8 mouse cellular contexts compared by ENCODE assay signal in the genomic region with DNA sequence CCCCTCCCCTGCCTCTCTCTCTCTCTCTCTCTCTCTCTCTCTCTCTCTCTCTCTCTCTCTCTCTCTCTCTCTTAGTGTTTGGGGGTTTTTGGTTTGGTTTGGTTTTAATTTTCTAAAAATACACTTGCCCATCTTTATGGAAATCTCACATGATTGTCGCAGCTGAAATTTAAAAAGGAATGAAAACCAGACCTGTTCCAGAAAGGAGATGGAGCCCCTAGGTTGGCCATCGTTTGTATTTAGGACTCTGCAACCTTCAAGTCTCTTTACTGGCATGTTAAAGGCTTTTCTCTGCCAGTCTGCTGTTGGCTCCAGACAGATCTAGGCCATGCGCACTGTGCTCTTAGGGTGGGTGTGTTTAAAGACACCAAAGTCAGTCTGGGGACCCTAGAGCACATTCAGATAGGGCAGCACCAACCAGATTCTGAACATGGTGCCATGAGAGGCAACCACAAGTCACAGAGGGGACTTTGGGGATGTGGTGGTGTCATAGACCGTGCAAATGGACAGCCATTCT.
DNase-seq lines count a peak whose midpoint lies in the region; ATAC-seq lines count a peak whose summit lies in the region.

No protein-coding gene starts in this region.

- no peak overlapping the region for H3K27ac ChIP-seq in kidney, embryonic 14.5 days (ENCODE audit: low read depth, low read length)
- no peak overlapping the region for H3K27ac ChIP-seq in hindbrain, embryonic 12.5 days
- peak overlapping the region; percentile 45 for H3K27ac ChIP-seq in midbrain, embryonic 16.5 days (ENCODE audit: low read length)

- H3K9me3 ChIP-seq in kidney, embryonic 14.5 days (ENCODE audit: control insufficient read depth, low read length): no peaks in the 10 kb centered on the region
- no peaks in the 10 kb centered on the region for H3K9me3 ChIP-seq in hindbrain, embryonic 12.5 days (replicated peaks)
- no peaks in the 10 kb centered on the region for H3K9me3 ChIP-seq in midbrain, embryonic 16.5 days (replicated peaks; ENCODE audit: control insufficient read depth, low read length, poor library complexity, severe bottlenecking)

- H3K9ac ChIP-seq in kidney, embryonic 14.5 days (ENCODE audit: low read depth, low read length): no peak overlapping the region
- no peak overlapping the region for H3K9ac ChIP-seq in hindbrain, embryonic 12.5 days
- H3K9ac ChIP-seq in midbrain, embryonic 16.5 days (ENCODE audit: low read depth, low read length): peak overlapping the region; percentile 64; the same call in 1 of the 2 replicates

- peak overlapping the region; percentile 73; the same call in 1 of the 2 replicates for H3K4me2 ChIP-seq in kidney, embryonic 14.5 days (replicated peaks; ENCODE audit: low read depth, low read length)
- H3K4me2 ChIP-seq in hindbrain, embryonic 12.5 days (replicated peaks): peak overlapping the region; percentile 72
- H3K4me2 ChIP-seq in midbrain, embryonic 16.5 days (ENCODE audit: low read length): peak overlapping the region; percentile 77; the same call in 1 of the 2 replicates

- H3K4me3 ChIP-seq in kidney, embryonic 14.5 days (ENCODE audit: low read length): 0 out of 2 replicates have a peak overlapping the region, but pooled peaks have one; percentile 39
- H3K4me3 ChIP-seq in hindbrain, embryonic 12.5 days: peak overlapping the region; percentile 39; the same call in 1 of the 2 replicates
- no peak overlapping the region for H3K4me3 ChIP-seq in midbrain, embryonic 16.5 days (ENCODE audit: low read depth, low read length)

- no peaks in the 10 kb centered on the region for H3K36me3 ChIP-seq in kidney, embryonic 14.5 days (ENCODE audit: control insufficient read depth, insufficient read depth, low read length)
- no peaks in the 10 kb centered on the region for H3K36me3 ChIP-seq in hindbrain, embryonic 12.5 days
- H3K36me3 ChIP-seq in midbrain, embryonic 16.5 days (ENCODE audit: control insufficient read depth, insufficient read depth, low read length): no peaks in the 10 kb centered on the region

- no peaks in the 10 kb centered on the region for H3K4me1 ChIP-seq in kidney, embryonic 14.5 days (ENCODE audit: control insufficient read depth, insufficient read depth, low read length)
- 0 out of 2 replicates have a peak, but pooled peaks cover 5% of the 10 kb centered on the region for H3K4me1 ChIP-seq in hindbrain, embryonic 12.5 days
- H3K4me1 ChIP-seq in midbrain, embryonic 16.5 days (ENCODE audit: control insufficient read depth, insufficient read depth, low read length): peaks cover 2% of the 10 kb centered on the region; the same call in 1 of the 2 replicates

- WGBS in kidney, embryonic 14.5 days: 64% methylated on average over 4 of the region's 4 CpGs
- 64% methylated on average over 4 of the region's 4 CpGs for WGBS in hindbrain, embryonic 12.5 days
- 47% methylated on average over 4 of the region's 4 CpGs for WGBS in midbrain, embryonic 16.5 days

- ATAC-seq in kidney, embryonic 14.5 days (ENCODE audit: low FRiP score, low TSS enrichment): no peak
- ATAC-seq in hindbrain, embryonic 12.5 days (ENCODE audit: low FRiP score): no peak
- ATAC-seq in midbrain, embryonic 16.5 days: peak; percentile 39

- DNase-seq in kidney, postnatal 14 days: no peak
- DNase-seq in cerebellum, adult 9-10 months: peak; percentile 31
- no peak for DNase-seq in frontal cortex, postnatal 25 days (ENCODE audit: low spot score in 2 of 2)
- no peak for DNase-seq in spleen, postnatal 36 days (ENCODE audit: low spot score in 2 of 2)
- DNase-seq in kidney, adult 9 months: no peak

- no peaks in the 10 kb centered on the region for H3K27me3 ChIP-seq in kidney, embryonic 14.5 days (ENCODE audit: control insufficient read depth, insufficient read depth, low read length)
- peaks cover 3% of the 10 kb centered on the region; the same call in 1 of the 2 replicates for H3K27me3 ChIP-seq in hindbrain, embryonic 12.5 days
- H3K27me3 ChIP-seq in midbrain, embryonic 16.5 days (ENCODE audit: control insufficient read depth, insufficient read depth, low read depth, low read length): no peaks in the 10 kb centered on the region
